Mouse (Mus musculus): ENCODE measurements around the gene Khdc1c. TPM values are rescaled to one million over a fixed set of nuclear protein-coding genes. Genes with fewer than 3 reads are reported as not detected.
"Not testable (repeated sequence)": the region's sequence is repeated elsewhere in the genome, so short reads cannot be mapped to it uniquely, and the experiment has no call there.

Khdc1c gene
- polyA plus RNA-seq (2015; fragmentation: Nextera tagmentation; extraction: Ambion mirVana): not detected in 2 replicates

DNA sequence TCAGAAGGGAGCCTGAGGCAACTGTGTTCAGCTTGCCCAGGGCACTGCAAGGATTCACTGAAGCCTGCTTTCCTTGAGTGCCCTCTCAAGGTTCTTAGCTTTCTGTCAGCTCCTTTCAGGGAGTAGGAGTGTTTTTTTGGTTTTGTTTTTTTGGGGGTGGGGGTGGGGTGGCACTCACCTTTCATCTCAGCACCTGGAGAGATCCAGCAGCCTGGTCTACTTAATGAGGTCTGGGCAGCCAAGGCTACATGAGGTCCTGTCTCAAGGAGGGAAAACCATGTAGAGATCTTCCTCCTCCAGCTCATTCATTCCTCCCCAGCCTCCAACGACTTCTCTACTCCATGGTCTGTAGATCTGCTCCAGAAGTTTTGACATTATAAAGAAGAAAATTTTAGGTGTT is at the start of gene Khdc1c:
TSS of gene Khdc1c (plus strand) at position 301 of the 400 bp plus-strand sequence.
- H3K9me3 ChIP-seq (replicated peaks); H3K4me3 ChIP-seq (replicated peaks); ATAC-seq (ENCODE audit: low read depth); H3K4me1 ChIP-seq (replicated peaks); H3K27ac ChIP-seq; H3K36me3 ChIP-seq; H3K27me3 ChIP-seq; H3K4me2 ChIP-seq; H3K9ac ChIP-seq; DNase-seq: not testable (repeated sequence)
- WGBS (ENCODE audit: insufficient replicate concordance): 39% methylated on average over 1 of the region's 1 CpGs

DNA sequence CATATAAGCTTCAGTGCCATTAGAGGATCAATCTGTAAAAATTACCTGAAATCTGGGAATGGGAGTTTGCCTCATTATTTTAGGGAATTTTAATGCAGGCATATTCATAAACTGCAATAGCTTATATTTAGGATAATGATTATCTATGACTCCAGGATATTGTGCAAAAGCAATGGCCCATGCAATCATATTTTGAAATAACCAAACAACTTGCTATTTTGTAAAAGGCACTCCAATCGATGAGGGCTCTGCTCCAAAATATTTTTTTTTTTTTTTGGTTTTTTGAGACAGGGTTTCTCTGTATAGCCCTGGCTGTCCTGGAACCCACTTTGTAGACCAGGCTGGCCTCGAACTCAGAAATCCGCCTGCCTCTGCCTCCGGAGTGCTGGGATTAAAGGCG is 47.9 kb upstream of the Khdc1c start:
- H3K4me2 ChIP-seq; H3K4me1 ChIP-seq (replicated peaks); DNase-seq; H3K9me3 ChIP-seq (replicated peaks); H3K9ac ChIP-seq; ATAC-seq (ENCODE audit: low read depth); H3K36me3 ChIP-seq; H3K27me3 ChIP-seq; H3K27ac ChIP-seq; H3K4me3 ChIP-seq (replicated peaks): not testable (repeated sequence)
- WGBS (ENCODE audit: insufficient replicate concordance): 74% methylated on average over 5 of the region's 5 CpGs

DNA sequence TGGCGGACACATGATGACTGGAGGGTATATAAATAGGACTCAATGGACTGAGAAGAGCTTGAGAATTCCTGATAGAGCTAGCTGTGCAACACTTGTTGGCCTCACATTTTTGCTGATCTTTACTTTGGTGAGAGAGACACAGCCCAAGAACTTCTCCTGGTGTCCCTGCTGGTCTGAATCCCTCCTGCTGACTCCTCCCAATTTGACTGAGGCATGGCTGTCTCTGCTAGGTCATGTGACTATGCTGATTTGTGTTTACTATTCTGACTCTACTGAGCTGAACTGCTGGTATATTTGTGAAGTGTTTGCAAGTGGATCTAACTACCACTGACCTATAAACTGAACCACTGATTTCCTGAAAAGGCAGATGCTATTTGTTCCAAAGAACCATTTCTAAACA is 46.5 kb upstream of the Khdc1c start:
- H3K36me3 ChIP-seq: no peaks in the 10 kb centered on the region
- no peak overlapping the region for H3K27ac ChIP-seq
- no peak overlapping the region for H3K9ac ChIP-seq
- peaks cover 2% of the 10 kb centered on the region; the same call in 1 of the 2 replicates for H3K4me1 ChIP-seq (replicated peaks)
- H3K27me3 ChIP-seq: no peaks in the 10 kb centered on the region
- H3K4me3 ChIP-seq (replicated peaks): no peak overlapping the region
- ATAC-seq (ENCODE audit: low read depth) (no peak), DNase-seq (no peak)
- no peaks in the 10 kb centered on the region for H3K9me3 ChIP-seq (replicated peaks)
- H3K4me2 ChIP-seq: no peak overlapping the region
- 79% methylated on average over 1 of the region's 1 CpGs for WGBS (ENCODE audit: insufficient replicate concordance)

DNA sequence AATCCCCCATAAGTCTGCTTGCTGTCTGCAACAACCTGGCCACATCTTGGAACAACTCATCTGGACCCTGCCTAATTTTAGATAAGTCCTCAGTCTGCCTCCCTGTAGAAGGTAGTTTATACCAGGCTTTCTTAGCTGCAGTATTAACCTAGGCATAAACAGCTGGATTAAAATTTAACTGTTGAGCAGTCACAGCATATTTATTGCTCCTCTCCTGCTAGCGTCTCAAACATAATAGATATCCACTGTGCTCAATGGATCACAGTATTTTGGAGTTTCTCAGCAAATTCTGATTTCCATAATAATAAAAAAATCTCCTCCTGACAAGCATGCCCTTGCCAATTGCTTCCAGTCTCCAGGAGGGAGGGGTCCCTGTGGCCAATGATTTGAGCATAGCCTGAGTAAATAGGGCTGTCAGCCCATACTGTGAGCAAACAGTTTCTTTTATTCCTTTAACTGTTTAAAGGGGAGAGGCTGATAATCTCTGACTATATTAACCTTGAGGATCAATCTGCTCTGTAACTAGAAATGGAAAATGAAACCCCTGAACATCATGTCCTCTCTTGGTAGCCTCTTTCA is 44.0 kb upstream of the Khdc1c start:
- DNase-seq (no peak), ATAC-seq (ENCODE audit: low read depth) (no peak)
- no peak overlapping the region for H3K27ac ChIP-seq
- H3K36me3 ChIP-seq: no peaks in the 10 kb centered on the region
- no peaks in the 10 kb centered on the region for H3K27me3 ChIP-seq
- H3K4me3 ChIP-seq (replicated peaks): no peak overlapping the region
- 63% methylated on average over 1 of the region's 1 CpGs for WGBS (ENCODE audit: insufficient replicate concordance)
- no peak overlapping the region for H3K4me2 ChIP-seq
- H3K4me1 ChIP-seq (replicated peaks): peaks cover 9% of the 10 kb centered on the region
- H3K9ac ChIP-seq: no peak overlapping the region
- no peaks in the 10 kb centered on the region for H3K9me3 ChIP-seq (replicated peaks)

DNA sequence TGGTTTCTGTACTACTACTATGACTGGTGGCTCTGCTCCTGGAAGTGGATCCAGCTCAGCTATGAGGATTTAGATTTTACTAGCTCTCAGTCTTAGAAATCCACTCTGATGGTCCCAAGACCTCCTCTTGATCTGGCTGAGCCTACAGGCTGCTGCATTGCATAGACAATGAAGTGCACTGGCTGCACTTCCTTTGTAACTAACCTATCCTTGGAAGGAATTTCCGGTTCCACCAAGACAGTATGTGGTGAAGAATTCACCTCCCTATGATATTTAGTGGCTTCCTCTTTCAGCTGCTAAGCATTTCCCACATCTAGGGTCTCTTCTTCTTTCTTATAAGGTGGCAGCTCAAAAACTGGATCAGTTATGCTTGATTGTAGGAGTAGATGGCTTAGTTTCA is 43.5 kb upstream of the Khdc1c start:
- H3K4me1 ChIP-seq (replicated peaks): peaks cover 15% of the 10 kb centered on the region

GRCm38 (mm10) chr1:21326733-21327132 is 41.4 kb upstream of the Khdc1c start:
- DNase-seq: no peak
- Histone ChIP-seq H3K4me3 (replicated peaks) (no peak overlapping the region), H3K27me3 (no peaks in the 10 kb centered on the region), H3K27ac (no peak overlapping the region), H3K4me1 (replicated peaks) (peaks cover 27% of the 10 kb centered on the region), H3K9ac (no peak overlapping the region), H3K9me3 (replicated peaks) (no peaks in the 10 kb centered on the region), H3K4me2 (no peak overlapping the region), H3K36me3 (no peaks in the 10 kb centered on the region)
- no peak for ATAC-seq (ENCODE audit: low read depth)
- WGBS (ENCODE audit: insufficient replicate concordance): 78% methylated on average over 7 of the region's 7 CpGs

More for the DNA sequence above, 43.5 kb upstream of the Khdc1c start:
- no peak overlapping the region for H3K4me3 ChIP-seq (replicated peaks)
- H3K9me3 ChIP-seq (replicated peaks): no peaks in the 10 kb centered on the region
- no peaks in the 10 kb centered on the region for H3K36me3 ChIP-seq
- WGBS (ENCODE audit: insufficient replicate concordance): 39% methylated on average over 1 of the region's 1 CpGs
- no peak for DNase-seq
- H3K4me2 ChIP-seq: no peak overlapping the region
- ATAC-seq (ENCODE audit: low read depth): no peak
- H3K9ac ChIP-seq: no peak overlapping the region
- no peaks in the 10 kb centered on the region for H3K27me3 ChIP-seq
- H3K27ac ChIP-seq: no peak overlapping the region

DNA sequence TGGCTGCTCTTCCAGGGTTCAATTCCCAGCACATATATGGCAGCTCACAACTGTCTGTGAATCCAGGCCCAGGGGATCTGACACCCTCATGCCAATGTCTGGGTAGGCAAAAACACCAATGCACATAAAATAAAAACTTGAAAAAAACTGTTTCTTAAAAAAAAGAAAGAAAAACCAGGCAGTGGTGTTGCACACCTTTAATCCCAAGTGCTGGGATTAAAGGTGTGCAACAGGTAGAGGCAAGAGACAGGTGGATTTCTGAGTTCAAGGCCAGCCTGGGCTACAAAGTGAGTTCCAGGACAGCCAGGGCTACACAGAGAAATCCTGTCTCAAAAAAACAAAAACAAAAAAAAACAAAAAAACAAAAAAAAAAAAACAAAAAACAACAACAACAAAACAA is 37.0 kb upstream of the Khdc1c start:
- not testable (repeated sequence) for H3K36me3 ChIP-seq; H3K9ac ChIP-seq; H3K9me3 ChIP-seq (replicated peaks); H3K4me3 ChIP-seq (replicated peaks); H3K27ac ChIP-seq; ATAC-seq (ENCODE audit: low read depth); H3K27me3 ChIP-seq; DNase-seq; H3K4me2 ChIP-seq
- H3K4me1 ChIP-seq (replicated peaks): peaks cover 43% of the 10 kb centered on the region

DNA sequence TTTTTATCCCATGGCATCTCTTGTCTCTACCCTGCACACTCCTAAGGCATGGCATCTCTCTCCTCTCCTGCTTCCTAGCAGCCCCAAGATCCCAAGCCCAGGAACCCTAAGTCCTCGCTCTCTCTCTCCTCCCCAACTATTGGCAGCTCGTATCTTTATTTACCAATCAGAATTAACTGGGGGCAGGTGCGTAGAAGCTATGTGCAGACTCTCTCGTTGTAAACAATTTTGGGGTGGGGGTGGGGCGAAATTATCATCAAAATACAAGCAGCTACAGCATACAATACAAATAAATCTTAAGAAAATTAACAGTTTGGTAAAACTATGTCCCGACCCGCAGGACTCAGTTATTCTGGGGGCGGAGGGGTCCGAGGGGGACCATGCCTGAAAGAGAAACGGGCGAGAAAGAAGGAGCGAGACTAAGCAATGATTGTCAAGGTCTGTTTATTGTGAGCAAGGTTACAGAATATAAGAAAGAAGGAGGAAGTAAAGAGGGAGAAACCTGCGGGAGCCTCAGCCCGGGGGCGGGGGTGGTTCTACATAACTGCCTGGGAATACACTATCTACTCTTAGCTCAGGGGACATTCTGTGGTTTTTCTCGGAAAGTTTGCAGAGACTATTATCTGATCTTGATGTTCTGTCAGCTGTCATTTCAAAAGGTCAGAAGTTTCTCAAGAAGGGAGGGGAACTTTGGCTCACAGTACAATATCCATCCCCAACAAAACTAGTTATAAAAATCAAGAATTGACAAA is 34.7 kb upstream of the Khdc1c start:
- peak overlapping the region; percentile 75 for H3K27ac ChIP-seq
- DNase-seq: peak; percentile 9
- WGBS (ENCODE audit: insufficient replicate concordance): 27% methylated on average over 16 of the region's 16 CpGs
- peak overlapping the region; percentile 39 for H3K4me3 ChIP-seq (replicated peaks)
- H3K36me3 ChIP-seq: no peaks in the 10 kb centered on the region
- ATAC-seq (ENCODE audit: low read depth): peak; percentile 88
- no peaks in the 10 kb centered on the region for H3K27me3 ChIP-seq
- no peaks in the 10 kb centered on the region for H3K9me3 ChIP-seq (replicated peaks)
- peak overlapping the region; percentile 51; the same call in 1 of the 2 replicates for H3K9ac ChIP-seq
- peak overlapping the region; percentile 61 for H3K4me2 ChIP-seq
- H3K4me1 ChIP-seq (replicated peaks): peaks cover 41% of the 10 kb centered on the region

DNA sequence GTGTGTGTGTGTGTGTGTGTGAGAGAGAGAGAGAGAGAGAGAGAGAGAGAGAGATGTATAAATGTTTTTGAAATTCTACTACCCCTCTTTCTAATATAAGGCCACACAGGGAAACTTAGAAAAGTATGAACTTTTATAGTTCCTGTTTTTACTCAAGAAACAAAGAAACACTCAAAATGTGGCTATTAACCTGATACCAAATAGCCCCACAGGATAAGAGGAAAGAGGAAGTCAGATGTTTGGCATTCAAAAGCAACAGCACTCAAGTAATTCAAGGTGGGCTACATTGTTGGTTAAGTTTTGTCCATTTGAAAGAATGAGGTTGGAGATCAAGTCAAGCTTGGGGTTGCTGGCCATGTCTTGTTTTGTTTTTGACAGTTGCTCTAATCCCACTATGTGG is 32.3 kb upstream of the Khdc1c start:
- ATAC-seq (ENCODE audit: low read depth) (no peak), DNase-seq (no peak)
- peaks cover 17% of the 10 kb centered on the region for H3K4me1 ChIP-seq (replicated peaks)
- no peak overlapping the region for H3K4me2 ChIP-seq
- no peaks in the 10 kb centered on the region for H3K9me3 ChIP-seq (replicated peaks)
- no peak overlapping the region for H3K9ac ChIP-seq
- H3K4me3 ChIP-seq (replicated peaks): no peak overlapping the region
- H3K27ac ChIP-seq: no peak overlapping the region
- H3K27me3 ChIP-seq: no peaks in the 10 kb centered on the region
- no peaks in the 10 kb centered on the region for H3K36me3 ChIP-seq

DNA sequence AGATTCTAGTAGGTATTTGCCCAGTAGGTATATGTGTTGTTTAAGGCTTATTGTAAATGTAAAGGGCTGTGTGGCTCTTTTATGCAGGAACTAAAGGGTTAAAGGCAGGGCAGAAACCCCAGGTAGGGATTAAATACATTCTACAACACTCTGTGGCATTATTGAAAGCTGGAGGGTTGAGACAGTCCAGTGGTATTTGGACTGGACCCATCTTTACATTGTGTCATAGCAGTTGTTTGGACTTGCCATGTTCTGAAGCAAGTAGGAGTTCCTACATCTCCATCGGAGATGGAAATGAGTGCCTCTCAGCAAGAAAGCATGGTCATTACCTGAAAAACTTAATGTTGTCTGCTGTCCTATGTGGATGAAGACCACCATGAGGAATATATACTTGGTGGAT is 27.4 kb upstream of the Khdc1c start:
- DNase-seq (no peak), ATAC-seq (ENCODE audit: low read depth) (no peak)
- no peaks in the 10 kb centered on the region for H3K9me3 ChIP-seq (replicated peaks)
- 68% methylated on average over 1 of the region's 1 CpGs for WGBS (ENCODE audit: insufficient replicate concordance)
- H3K4me2 ChIP-seq: no peak overlapping the region
- no peaks in the 10 kb centered on the region for H3K4me1 ChIP-seq (replicated peaks)
- H3K27me3 ChIP-seq: no peaks in the 10 kb centered on the region
- H3K27ac ChIP-seq: no peak overlapping the region
- no peaks in the 10 kb centered on the region for H3K36me3 ChIP-seq
- H3K9ac ChIP-seq: no peak overlapping the region
- H3K4me3 ChIP-seq (replicated peaks): no peak overlapping the region

DNA sequence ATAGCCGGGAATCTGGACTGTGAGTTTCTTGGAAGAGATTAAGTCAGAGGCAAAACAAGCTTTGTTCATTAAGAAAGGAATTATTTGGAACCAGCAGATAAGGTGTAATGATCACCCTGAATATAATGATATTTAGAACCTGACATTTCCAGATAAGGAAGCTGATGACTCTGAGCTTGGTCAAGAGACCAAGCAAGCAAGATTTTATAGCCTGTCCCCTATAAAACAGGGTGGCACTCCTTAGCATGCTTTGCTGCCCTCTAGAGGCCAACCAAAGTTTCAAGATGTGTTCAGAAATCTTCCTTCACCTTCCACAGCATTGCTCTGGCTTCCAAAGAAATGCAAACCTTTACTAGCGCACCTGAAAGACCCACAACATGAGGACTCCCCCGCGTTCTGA is 23.9 kb upstream of the Khdc1c start:
- ATAC-seq (ENCODE audit: low read depth): peak; percentile 43; the same call in 1 of the 2 replicates
- Histone ChIP-seq H3K27me3 (no peaks in the 10 kb centered on the region), H3K36me3 (no peaks in the 10 kb centered on the region), H3K9ac (no peak overlapping the region), H3K4me2 (no peak overlapping the region), H3K27ac (no peak overlapping the region), H3K4me1 (replicated peaks) (no peaks in the 10 kb centered on the region), H3K9me3 (replicated peaks) (no peaks in the 10 kb centered on the region), H3K4me3 (replicated peaks) (no peak overlapping the region)
- 30% methylated on average over 4 of the region's 4 CpGs for WGBS (ENCODE audit: insufficient replicate concordance)
- DNase-seq: peak; percentile 5

- H3K4me2 ChIP-seq; H3K27ac ChIP-seq; H3K4me3 ChIP-seq (replicated peaks); H3K9me3 ChIP-seq (replicated peaks); DNase-seq; ATAC-seq (ENCODE audit: low read depth); H3K36me3 ChIP-seq; H3K27me3 ChIP-seq; H3K9ac ChIP-seq; H3K4me1 ChIP-seq (replicated peaks): not testable (repeated sequence)
- 63% methylated on average over 7 of the region's 7 CpGs for WGBS (ENCODE audit: insufficient replicate concordance)
Observed at GRCm38 (mm10) chr1:21344752-21345151, 23.4 kb upstream of the Khdc1c start.

Data from liver, embryonic 13.5 days (tissue).